Comparison of ENCODE assay signal across 8 mouse cellular contexts in genomic region chr13:51580263-51581044, GRCm38 (mm10). TPM values are rescaled to one million over a fixed set of nuclear protein-coding genes. Genes with fewer than 3 reads are reported as not detected.
DNase-seq lines count a peak whose midpoint lies in the region; ATAC-seq lines count a peak whose summit lies in the region.

No protein-coding gene starts in this region.

- no peaks in the 10 kb centered on the region for H3K27me3 ChIP-seq in forebrain, embryonic 15.5 days
- H3K27me3 ChIP-seq in limb, embryonic 10.5 days (ENCODE audit: low read depth, poor library complexity, severe bottlenecking) = 0 out of 2 replicates have a peak, but pooled peaks cover 8% of the 10 kb centered on the region

- no peak overlapping the region for H3K9ac ChIP-seq in forebrain, embryonic 15.5 days (replicated peaks)

- H3K27ac ChIP-seq in forebrain, embryonic 15.5 days (replicated peaks) = peak overlapping the region; percentile 81
- peak overlapping the region; percentile 38; the same call in 1 of the 2 replicates for H3K27ac ChIP-seq in limb, embryonic 10.5 days

- peak overlapping the region; percentile 38 for H3K4me2 ChIP-seq in forebrain, embryonic 15.5 days (replicated peaks)

- peaks cover 17% of the 10 kb centered on the region for H3K4me1 ChIP-seq in forebrain, embryonic 15.5 days
- H3K4me1 ChIP-seq in limb, embryonic 10.5 days = peaks cover 18% of the 10 kb centered on the region

- no peaks in the 10 kb centered on the region for H3K36me3 ChIP-seq in forebrain, embryonic 15.5 days
- no peaks in the 10 kb centered on the region for H3K36me3 ChIP-seq in limb, embryonic 10.5 days

- peak; percentile 95 for ATAC-seq in forebrain, embryonic 15.5 days (replicated peaks)

- under 1% methylated on average over 8 of the region's 8 CpGs for WGBS in forebrain, embryonic 15.5 days
- 23% methylated on average over 8 of the region's 8 CpGs for WGBS in limb, embryonic 10.5 days

- H3K4me3 ChIP-seq in forebrain, embryonic 15.5 days = peak overlapping the region; percentile 21; the same call in 1 of the 2 replicates
- peak overlapping the region; percentile 31 for H3K4me3 ChIP-seq in limb, embryonic 10.5 days

- H3K9me3 ChIP-seq in forebrain, embryonic 15.5 days = no peaks in the 10 kb centered on the region
- no peaks in the 10 kb centered on the region for H3K9me3 ChIP-seq in limb, embryonic 10.5 days (replicated peaks)

- peak; percentile 24 for DNase-seq in kidney, postnatal 10 days
- DNase-seq in kidney, postnatal 25 days = no peak
- peak; percentile 61 for DNase-seq in limb, embryonic 10.5 days (ENCODE audit: low spot score)
- peak; percentile 60 for DNase-seq in right cerebral cortex, adult 18-20 months
- no peak for DNase-seq in B cell, adult 2 months
- no peak for DNase-seq in urinary bladder, postnatal 25 days (ENCODE audit: low spot score)
- DNase-seq in adrenal gland, postnatal 4 days (ENCODE audit: low spot score in 2 of 2) = no peak

RNA-seq across cellular contexts. Expression of gene Shc3, which starts 11.2 kb away (rescaled TPM):
- polyA plus RNA-seq in forebrain, embryonic 15.5 days (2015; fragmentation: Nextera tagmentation; extraction: Ambion mirVana) = 9.6 and 10.1 TPM in 2 replicates
- polyA plus RNA-seq in limb, embryonic 10.5 days (2016; fragmentation: Nextera tagmentation; extraction: Ambion mirVana) = 0.11 and 0.14 TPM in 2 replicates
- 1 to 10 TPM; 3.1 to 4.0 TPM for total RNA-seq in adrenal gland, postnatal 4 days (2021)

Comparison
In these comparisons a context has a peak if more than half of its experiments do, and no peak if none do; other contexts are left out.
1. DNase-seq: peak in kidney, postnatal 10 days (single experiment), limb, embryonic 10.5 days (single experiment) and right cerebral cortex, adult 18-20 months (single experiment); none in kidney, postnatal 25 days (0 of 2), B cell, adult 2 months (0 of 2), urinary bladder, postnatal 25 days (single experiment) and adrenal gland, postnatal 4 days (0 of 2).